Mouse (Mus musculus) frontal cortex, postnatal 14 days (tissue): ENCODE measurements around the gene Axin1.
"Not testable (repeated sequence)": the region's sequence is repeated elsewhere in the genome, so short reads cannot be mapped to it uniquely, and the experiment has no call there.

Experiments
- DNase-seq, 2 experiments: peaks; one replicate each; pipeline ENCODE4 v3.0.0; 2022; ENCODE audit warnings: low spot score in 2 of 2

Gene Axin1

DNA sequence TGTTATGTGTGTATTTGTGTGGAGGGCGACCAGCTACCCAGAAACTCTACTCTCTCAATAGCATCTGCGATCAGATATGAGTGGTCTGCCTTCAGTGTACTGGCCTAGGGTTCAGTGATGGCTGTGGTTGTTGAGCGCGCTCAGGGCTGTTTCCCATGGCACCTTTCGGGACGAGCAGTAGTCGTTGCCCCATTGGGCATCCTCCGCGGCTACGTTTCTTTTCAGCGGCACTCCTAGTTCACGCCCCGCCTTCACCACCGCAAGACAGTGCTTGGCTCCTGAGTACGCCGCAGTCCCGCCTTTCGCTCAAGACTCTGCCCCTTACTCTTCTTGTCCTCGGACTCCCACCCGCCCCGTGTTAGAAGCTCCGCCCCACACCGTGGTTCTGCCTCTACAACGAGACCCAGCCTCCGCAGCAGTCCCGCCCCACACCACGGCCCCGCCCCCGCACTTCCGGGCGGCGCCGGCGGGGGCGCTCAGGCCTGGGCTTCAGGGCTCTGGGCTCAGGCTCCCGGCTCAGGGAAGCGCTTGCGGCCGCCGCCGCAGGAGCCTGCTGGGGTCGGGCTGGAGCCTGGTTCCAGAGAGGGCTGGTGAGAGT, at the start of gene Axin1:
Gene Axin1, plus strand, starts transcription at position 450 of the 598 bp plus-strand sequence.
- DNase-seq = peak; percentile 90 to 93

DNA sequence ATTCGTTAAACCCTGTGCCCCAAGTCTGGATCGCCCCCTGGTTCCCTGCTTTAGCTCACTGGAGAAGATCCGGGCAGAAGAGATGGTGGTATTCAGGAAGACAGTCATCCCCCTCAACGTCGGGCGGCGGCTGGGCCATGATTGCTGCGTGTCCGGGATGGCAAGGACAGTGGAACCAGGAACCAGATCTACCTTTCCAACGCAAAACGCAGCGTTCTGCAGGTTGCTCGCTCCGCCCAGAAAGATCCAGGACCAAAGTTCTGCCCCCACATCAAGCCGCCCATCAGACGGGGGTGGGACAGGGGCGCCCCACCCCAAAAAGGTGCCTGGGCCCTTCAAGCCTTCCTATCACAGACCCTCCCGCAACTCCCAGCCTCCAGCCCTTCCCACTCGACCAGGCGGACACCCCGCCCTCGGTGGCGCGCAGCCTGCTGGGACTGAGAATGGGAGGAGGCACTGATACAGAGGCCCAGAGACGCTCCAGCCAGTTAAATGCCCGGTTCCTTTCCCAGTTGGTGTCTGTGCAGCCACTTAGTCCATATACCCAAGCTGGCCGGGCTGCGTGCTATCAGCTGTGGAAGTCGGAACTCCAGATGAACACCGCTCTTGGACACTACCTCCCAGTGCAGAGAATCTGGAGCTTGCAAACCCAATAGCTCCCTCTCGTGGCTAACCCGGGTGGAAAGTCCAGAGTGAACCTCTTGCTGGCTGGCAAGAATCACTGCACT, 48.4 kb upstream of the Axin1 start, which contains the start of gene Decr2:
Gene Decr2, minus strand, starts transcription at position 433 of the 728 bp plus-strand sequence.
- peak; percentile 78 to 86 for DNase-seq

DNA sequence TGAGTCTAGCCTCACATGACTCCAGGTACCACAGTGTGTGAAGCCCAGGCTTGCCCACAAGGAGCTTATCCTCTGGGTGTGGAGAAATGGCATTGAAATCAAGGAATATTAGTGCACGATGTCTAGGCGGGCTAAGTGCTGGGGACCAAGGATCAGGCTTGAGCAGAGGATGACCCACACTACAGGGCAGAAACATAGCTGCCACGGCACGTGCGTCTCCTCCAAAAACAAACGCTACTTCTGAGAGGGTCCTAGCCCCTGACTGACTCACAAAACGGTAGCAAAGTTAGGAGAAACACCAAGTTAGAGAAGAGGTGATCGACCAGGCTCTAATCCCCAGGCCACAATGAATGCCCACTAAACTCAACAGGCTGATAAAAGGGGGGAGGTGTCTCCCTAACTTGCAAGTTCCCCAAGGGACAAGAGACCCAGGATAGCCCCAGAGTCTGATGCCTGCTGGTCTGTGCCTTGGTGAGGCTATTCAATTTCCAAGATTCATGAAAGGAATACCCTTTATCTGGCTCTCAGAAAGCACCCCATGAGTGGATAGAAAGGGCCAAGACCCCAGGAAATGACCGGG, 43.9 kb upstream of the Axin1 start:
- DNase-seq = no peak

DNA sequence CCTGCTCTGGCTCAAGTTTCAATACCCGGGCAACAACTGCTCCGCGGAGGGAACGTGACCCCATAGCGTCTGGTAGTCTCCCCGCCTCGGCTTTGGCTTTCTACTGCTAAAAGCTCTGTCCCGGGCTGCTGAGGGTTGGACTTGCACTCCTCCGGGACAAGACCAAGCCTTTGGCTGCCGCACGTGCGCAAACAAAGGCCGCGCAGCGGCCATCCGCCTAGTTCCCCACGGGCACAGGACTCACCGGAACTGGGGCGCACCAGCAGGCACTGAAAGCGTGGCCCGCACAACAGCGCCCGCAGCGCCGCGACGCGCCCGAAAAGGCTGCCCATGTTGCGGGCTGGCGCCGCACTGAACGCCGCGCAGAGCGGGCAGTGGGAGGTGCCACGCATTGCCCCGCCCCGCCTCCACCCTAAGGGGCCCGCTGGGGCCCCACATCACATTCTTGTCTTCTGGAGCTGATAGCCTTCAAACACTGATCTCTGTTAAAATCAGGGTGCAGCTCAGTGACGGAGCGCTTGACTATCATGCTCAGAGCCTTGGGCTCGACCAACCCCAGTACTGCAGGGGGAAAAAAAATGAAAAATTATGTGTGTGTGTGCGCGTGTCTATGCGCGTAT, 43.3 kb upstream of the Axin1 start, which contains the start of gene Nme4:
Gene Nme4, minus strand, starts transcription at position 482 of the 620 bp plus-strand sequence.
- DNase-seq = peak in 1 of 2 experiments; percentile 53

DNA sequence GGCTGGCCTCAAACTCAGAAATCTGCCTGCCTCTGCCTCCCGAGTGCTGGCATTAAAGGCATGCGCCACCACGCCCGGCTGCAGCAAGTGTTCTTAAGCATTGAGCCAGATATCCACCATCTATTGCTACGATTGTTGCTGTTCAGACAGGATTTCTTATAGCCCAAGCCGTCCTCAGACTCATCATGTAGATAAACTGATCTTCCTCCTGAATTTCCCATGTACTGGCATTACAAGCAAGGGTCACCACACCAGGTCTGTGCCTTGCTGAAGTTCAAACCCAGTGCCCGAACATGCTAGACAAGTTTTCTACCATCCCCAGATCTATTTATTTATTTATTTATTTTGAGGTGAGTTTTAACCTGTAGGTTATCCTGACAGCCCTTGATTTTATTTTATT, 40.0 kb upstream of the Axin1 start:
- DNase-seq = no peak

DNA sequence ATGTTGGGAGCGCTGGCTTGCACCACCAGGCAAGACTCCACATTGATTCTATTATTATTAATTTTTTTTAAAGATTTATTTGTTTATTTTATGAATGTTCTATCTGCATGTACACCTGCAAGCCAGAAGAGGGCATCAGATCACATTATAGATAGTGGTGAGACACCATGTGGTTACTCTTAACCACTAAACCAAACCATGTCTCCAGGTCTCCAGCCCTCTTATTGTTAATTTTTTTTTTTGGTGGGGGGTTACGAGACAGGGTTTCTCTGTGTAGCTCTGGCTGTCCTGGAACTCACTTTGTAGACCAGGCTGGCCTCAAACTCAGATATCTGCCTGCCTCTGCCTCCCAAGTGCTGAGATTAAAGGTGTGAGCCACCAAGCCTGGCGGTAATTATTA, 39.2 kb upstream of the Axin1 start:
- DNase-seq = not testable (repeated sequence)

DNA sequence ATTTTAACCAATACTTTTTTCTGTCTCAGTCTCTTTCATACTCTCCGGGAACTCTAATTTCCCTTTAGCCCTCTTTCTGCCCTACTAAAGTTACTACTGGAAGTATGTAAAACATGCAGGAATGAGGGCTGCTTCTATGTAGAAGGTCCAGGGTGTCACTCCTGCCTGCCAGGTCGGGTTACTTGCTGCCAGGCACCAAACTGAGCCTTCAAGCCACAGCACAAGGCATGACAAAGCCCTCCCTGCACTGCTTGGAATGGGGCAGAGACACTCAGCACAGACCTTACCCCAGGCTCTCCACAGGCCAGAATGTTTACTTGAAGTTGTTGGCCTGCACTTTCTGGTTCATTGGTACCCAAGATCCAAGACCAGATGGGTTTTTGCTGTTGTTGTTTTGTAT, 38.3 kb upstream of the Axin1 start:
- no peak for DNase-seq

DNA sequence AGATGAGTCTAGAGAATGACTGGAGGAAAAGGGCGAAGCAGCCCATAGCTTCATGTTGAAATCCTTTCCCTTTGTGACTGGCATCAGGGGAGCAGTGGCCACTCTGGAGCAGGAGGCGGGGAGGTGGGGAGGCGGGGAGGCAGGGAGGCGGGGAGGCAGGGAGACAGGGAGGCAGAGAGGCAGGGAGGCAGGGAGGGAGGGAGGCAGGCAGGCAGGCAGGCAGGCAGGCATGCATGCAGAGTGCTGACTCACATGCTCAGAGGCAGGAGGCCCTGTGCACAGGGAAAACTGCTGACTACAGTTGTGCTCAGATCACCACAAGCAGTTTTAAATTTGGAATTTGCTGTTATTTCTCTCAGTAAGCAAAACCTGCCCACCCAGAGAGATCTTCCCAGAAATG, 37.0 kb upstream of the Axin1 start:
- no peak for DNase-seq

DNA sequence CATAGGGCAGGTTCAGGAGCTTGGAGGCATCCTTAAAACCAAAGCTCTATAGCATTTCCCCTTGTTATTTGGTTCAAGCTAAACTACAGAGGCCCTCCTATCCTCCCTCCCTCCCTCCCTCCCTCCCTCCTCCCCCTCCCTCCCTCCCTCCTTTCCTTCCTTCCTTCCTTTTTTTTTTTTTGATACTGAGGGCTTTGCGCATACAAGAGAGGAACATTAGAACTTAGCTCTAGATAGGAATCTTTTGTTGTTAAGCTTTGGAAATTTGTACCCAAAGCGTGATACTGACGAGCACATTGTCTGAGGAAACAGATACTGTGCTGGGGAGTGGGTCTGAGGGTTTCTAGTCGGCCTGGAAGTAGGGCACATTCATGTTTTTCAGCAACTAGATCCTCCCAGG, 32.9 kb upstream of the Axin1 start:
- no peak for DNase-seq

DNA sequence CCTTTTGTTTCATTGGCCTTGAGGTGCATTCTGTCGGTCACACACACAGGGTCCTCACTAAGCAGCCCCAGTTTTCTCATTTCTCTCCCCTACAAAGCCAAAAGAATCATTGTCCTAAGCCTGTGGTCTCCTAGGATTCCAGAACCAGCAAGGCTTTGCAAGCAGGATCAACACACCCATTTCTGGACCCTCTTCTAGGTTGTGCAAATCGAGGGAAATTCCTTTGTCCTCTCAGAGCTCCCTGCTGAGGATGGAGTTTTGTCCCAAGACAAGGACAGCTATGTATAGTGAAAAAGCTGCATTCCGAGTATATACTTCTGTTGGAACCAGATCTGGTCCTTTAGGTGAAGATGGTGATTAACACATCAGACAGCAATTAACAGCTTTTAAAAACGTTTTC, 28.3 kb upstream of the Axin1 start:
- DNase-seq = no peak

DNA sequence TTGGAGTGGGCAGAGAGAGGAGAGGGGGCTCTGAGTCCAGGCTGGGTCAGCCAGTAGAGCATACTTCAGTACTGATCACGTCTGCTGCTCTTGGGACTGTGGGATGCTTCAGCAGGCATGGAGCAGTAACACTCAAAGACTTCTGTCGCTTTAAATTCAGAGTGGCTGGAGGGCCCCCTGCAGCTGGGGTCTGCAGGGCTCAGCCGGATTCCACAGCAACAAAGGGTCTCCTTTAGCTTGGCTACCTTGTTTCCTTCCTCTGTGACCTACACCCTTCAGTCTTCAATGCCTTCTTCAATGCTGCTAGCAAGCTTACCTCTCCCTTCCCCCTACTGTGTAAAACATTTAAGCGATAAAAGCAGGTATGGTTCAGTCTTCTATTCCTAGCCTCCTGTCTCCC, 27.5 kb upstream of the Axin1 start:
- no peak for DNase-seq

DNA sequence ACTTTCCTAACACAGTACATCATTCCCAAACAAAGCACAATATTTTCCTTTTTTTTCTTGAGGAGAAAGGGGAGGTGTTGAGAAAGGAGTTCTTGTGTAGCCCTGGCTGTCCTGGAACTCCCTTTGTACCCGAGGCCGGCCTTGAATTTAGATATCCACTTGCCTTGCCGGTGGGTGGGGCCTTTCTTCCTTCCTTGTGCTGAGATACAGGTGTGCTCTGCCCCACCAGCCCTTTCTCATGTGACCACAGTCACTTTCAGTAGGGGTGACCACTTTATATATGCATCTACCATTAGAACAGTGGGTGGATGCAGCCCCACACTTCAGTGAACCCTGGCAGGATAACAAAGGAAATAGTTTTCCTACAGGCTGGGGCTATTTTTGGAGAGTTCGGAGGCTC, 26.8 kb upstream of the Axin1 start:
- no peak for DNase-seq

DNA sequence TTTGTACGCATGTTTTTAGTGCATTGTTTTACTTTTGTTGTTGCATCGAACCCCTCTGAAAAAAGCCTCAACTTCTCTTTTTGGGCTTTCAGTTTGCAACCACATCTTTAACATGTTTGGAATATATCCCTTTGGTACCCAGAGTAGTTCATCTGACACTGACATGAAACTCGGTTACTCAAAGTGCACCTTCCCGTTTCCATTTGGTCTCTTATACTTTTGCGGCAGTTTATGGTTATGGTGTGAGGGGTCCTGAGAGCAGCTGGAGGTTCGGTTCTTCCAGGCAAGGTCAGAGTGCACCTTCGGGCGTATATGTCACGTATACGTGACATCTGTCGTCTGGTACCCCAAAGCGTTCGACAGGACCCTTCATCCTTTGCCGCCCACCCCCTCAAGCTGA, 25.7 kb upstream of the Axin1 start:
- DNase-seq = no peak

DNA sequence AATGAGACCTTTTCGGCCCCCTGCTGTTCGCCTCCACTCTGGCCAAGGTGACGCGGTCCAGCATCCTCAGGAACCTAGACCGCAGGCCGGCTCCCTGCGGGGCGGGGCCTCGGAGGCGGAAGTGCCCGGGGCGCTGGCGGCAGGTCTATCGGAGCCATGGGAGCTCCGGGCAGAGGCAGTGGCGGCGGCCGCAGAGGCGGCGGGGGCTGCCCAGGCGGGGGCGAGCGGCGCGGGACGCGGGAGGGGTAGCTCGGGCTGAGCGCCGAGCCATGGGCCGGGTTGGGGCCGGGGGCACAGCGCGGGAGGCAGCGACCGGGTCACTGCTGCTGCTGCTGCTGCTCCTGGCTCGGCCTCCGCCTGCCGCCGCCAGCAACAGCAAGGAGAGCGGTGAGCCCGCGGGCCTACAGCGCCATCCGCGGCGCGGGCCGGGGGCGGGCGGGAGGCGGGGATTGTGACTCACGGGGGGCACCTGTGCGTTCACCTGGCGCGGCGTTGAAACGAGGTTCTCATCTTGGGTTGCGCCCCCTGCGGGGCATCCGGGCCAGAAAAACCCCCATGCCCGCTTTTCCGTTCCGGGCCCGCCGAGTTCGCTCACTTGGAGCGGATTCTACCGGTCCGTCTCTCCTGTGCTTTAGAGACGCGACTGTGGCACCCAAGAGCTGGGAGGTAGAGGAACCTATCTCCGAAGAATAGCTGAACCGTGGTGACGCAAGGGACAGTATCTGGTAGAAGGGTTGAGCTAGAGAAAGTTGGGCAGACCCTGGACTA, 25.1 kb upstream of the Axin1 start, which contains the start of gene Tmem8:
Gene Tmem8, plus strand, starts transcription at position 119 of the 768 bp plus-strand sequence.
- peak in 1 of 2 experiments; percentile 63 for DNase-seq

DNA sequence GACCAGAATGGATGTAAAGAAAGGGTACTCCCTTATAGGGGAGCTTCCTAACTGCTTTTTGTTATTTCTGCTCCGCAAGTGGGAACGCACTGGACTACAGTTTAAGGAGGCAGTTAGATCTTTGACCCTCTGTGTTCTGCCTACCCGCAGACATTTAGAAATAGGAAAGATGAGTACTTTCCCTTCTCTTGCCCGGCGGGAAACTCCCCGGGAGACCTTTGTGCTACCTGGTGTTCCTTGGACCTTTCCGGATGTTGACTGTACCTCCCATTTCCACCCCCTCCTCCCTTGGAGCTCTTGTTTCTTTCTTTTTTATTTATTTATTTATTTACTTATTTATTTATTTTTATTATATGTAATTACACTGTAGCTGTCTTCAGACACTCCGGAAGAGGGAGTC, 24.4 kb upstream of the Axin1 start:
- no peak for DNase-seq

DNA sequence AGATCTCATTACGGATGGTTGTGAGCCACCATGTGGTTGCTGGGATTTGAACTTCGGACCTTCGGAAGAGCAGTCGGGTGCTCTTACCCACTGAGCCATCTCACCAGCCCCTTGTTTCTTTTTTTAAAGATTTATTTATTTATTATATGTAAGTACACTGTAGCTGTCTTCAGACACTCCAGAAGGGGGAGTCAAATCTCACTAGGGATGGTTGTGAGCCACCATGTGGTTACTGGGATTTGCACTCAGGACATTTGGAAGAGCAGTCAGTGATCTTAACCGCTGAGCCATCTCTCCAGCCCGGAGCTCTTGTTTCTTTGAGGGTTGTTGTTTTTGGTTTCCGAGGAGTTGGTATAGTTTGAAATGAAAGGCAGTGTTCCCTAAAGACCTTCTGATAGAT, 24.0 kb upstream of the Axin1 start:
- DNase-seq = not testable (repeated sequence)

DNA sequence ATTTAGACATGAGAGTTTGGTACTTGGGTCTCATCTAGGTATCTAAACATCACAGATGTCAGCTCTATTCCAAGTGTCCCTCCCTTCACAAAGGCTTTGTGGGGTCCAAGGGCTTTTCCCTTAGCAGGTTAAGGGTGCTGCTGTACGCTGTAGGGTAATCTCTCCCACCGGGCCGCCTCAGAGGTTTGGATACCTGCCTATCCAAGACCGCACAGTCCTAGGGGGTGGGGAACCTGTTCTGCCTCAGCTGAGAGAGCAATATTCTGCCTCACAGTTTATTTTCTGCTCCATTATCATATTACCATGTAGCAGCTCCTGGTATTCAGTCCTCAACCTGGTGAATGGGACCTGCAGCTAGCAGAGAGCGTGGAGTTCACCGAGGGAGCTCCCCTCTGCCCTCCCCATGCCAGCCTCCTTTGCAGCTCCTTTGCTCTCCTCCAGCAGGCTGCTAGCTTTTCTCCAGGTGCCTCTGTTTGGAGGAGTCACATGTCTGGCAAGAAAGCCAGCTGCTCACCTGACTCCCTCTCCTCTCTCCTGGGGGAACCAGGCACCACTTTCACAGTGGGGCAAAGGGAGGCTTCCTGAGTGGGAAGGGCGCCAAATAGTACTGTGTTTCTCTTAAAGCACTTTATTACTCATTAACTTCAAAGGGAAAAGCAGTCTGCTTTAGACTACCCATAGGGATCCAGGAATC, 23.1 kb upstream of the Axin1 start:
- no peak for DNase-seq

DNA sequence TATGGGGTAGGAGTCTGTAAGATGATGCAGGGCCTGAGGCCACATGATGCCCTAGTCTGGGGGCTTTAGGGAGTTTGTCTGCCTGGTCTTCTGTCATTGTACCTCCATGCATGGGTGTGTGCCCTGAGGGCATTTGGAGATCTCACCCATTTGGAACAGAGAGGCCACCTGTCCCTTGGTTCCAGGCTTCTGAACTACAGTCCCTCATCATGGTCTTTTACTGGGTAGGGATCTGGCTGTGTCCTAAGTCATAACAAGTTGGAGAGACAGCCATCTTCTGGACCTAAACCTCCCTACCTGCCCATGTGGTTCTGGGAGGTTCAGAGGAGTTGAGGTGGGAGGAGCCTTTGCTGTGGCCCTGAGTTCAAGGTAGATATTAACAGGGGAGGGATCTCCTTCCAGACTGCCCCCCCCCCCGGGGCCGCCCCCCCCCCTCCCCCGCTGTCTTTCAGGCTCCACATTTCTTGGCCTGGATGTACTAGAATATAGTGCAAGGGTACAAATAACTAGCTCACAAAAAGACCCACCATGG, 22.5 kb upstream of the Axin1 start:
- no peak for DNase-seq

DNA sequence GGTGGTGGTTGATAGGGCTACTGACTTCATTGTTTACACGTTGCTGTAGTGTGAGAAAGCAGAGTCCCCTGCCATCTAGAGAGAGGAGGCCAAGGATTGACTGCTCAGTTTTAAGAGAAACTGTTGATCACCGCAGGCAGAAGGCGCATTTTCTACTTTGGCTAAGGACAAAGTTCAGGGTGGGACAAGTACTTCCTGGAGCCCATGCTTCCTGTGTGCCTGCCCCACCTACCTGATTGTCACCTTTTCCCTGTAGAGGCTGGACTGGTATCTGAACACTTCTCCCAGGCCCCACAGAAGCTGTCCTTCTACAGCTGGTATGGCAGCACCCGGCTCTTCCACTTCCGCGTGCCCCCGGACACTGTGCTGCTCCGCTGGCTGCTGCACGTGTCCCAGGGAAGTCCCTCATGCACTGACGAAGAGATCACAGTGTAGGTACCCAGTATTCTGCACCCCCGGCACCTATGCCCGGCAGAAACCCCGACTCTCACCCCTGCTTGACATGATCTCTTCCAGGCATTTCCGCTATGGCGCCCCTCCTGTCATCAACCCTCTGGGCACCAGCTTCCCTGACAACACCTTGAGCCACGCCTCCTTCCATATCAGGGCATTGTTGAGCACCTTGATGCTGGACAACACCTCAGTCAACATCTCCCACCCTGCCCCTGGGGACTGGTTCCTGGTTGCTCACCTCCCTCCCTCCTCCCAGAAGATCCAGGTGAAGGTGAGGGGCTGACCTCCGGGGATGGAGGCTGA, 21.8 kb upstream of the Axin1 start:
- no peak for DNase-seq
